Mouse (Mus musculus) MEL (cell line): Measurements from ENCODE around the gene Tbc1d5.

ENCODE experiments used
- BHLHE40 ChIP-seq: IDR thresholded peaks from 2 replicates; pipeline ENCODE4 v1.6.1; 2012; ENCODE audit warnings: low read depth, mild to moderate bottlenecking, inconsistent platforms, low read length, improper control_type of control experiment, borderline replicate concordance
- CTCF ChIP-seq, 3 experiments: IDR thresholded peaks in 2 of 3; conservative IDR thresholded peaks in 1 of 3; 2 replicates each; pipeline ENCODE4 v1.5.1; 2011 to 2012; ENCODE audit warnings: low read length in 3 of 3, low read depth in 2 of 3, mild to moderate bottlenecking in 2 of 3, improper control_type of control experiment in 1 of 3, inconsistent platforms in 1 of 3, mixed read lengths in 1 of 3, moderate library complexity in 1 of 3; ENCODE audit not compliant: control insufficient read depth in 1 of 3, insufficient read depth in 1 of 3, poor library complexity in 1 of 3, severe bottlenecking in 1 of 3
- E2F4 ChIP-seq: IDR thresholded peaks from 2 replicates; pipeline ENCODE4 v1.6.1; 2011; ENCODE audit warnings: low read depth, low read length, improper control_type of control experiment, borderline replicate concordance
- EP300 ChIP-seq, 2 experiments: IDR thresholded peaks; 2 replicates each; pipeline ENCODE4 v1.6.1; 2011; ENCODE audit warnings: improper control_type of control experiment in 2 of 2, low read length in 2 of 2, low read depth in 1 of 2, mild to moderate bottlenecking in 1 of 2
- ETS1 ChIP-seq: IDR thresholded peaks from 2 replicates; pipeline ENCODE4 v1.6.1; 2012; ENCODE audit warnings: low read depth, mild to moderate bottlenecking, inconsistent platforms, low read length, improper control_type of control experiment, moderate library complexity
- GATA1 ChIP-seq: IDR thresholded peaks from 2 replicates; pipeline ENCODE4 v1.6.1; 2011; ENCODE audit warnings: low read depth, low read length, improper control_type of control experiment
- MAFK ChIP-seq: IDR thresholded peaks from 2 replicates; pipeline ENCODE4 v1.6.1; 2011; ENCODE audit warnings: low read depth, mild to moderate bottlenecking, low read length, improper control_type of control experiment, borderline replicate concordance
- MAX ChIP-seq: IDR thresholded peaks from 2 replicates; pipeline ENCODE4 v1.6.1; 2011; ENCODE audit warnings: low read length, improper control_type of control experiment
- NRF1 ChIP-seq: IDR thresholded peaks from 2 replicates; pipeline ENCODE4 v1.6.1; 2014; ENCODE audit warnings: low read depth, mild to moderate bottlenecking, inconsistent platforms, low read length, improper control_type of control experiment, moderate library complexity; ENCODE audit not compliant: poor library complexity, insufficient read depth, severe bottlenecking
- POLR2A ChIP-seq, 2 experiments: IDR thresholded peaks; 2 replicates each; pipeline ENCODE4 v1.6.1; 2011 to 2012; ENCODE audit warnings: low read length in 2 of 2, mild to moderate bottlenecking in 2 of 2, control low read depth in 1 of 2, improper control_type of control experiment in 1 of 2, low read depth in 1 of 2, moderate library complexity in 1 of 2; ENCODE audit not compliant: control insufficient read depth in 1 of 2, insufficient read depth in 1 of 2, poor library complexity in 1 of 2
- POLR2AphosphoS5 ChIP-seq: IDR thresholded peaks from 2 replicates; pipeline ENCODE4 v1.6.1; 2012; ENCODE audit warnings: low read depth, borderline replicate concordance, mild to moderate bottlenecking, inconsistent platforms, low read length, moderate library complexity, mixed read lengths
- TCF12 ChIP-seq: IDR thresholded peaks from 2 replicates; pipeline ENCODE4 v1.6.1; 2014; ENCODE audit warnings: low read depth, mild to moderate bottlenecking, inconsistent platforms, low read length, improper control_type of control experiment, moderate library complexity
- ZMIZ1 ChIP-seq: IDR thresholded peaks from 2 replicates; pipeline ENCODE4 v1.6.1; 2012; ENCODE audit warnings: low read depth, mild to moderate bottlenecking, inconsistent platforms, low read length, improper control_type of control experiment, moderate library complexity

DNA sequence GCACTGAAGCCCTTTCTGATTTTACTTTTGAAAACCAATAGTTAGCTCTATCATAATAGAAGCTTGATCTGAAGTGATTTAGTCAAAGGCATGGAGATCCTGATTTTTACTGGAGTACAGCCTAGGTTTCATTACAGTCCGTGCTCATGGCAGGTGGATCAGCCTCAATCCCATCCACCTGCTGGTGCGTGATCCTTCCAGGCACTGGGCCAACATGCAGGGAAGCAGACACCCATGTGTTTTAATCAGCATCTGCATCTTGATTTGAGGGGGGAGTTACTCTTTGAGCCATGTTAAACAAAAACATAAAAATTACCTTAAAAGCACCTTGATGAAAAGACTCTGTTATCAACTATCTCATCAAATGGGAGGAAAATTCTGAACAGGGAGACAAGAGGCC lies 16.4 kb upstream of the Tbc1d5 start:
- no peak for TF ChIP-seq CTCF (IDR thresholded peaks at IDR 0.05 in 2 of 3, conservative IDR thresholded peaks at IDR 0.05 in 1 of 3; ENCODE audit: control insufficient read depth in 1 of 3, insufficient read depth in 1 of 3, low read depth in 2 of 3, low read length in 3 of 3, poor library complexity in 1 of 3, severe bottlenecking in 1 of 3)
- no peak for TF ChIP-seq POLR2A (IDR thresholded peaks at IDR 0.05; ENCODE audit: control insufficient read depth in 1 of 2, insufficient read depth in 1 of 2, low read depth in 1 of 2, low read length in 2 of 2, poor library complexity in 1 of 2)
- no peak for TF ChIP-seq MAX
- no peak for TF ChIP-seq E2F4
- TF ChIP-seq EP300 (IDR thresholded peaks at IDR 0.05; ENCODE audit: low read depth in 1 of 2, low read length in 2 of 2) = no peak
- TF ChIP-seq MAFK = no peak
- TF ChIP-seq BHLHE40 = no peak
- TF ChIP-seq POLR2AphosphoS5 = no peak
- TF ChIP-seq ETS1 = no peak
- TF ChIP-seq NRF1 = no peak
- TF ChIP-seq ZMIZ1 = no peak
- no peak for TF ChIP-seq GATA1
- no peak for TF ChIP-seq TCF12
